Mouse (Mus musculus) CH12.LX (cell line): ENCODE measurements around the gene B3galnt2. TPM values are rescaled to one million over a fixed set of nuclear protein-coding genes. Genes with fewer than 3 reads are reported as not detected.

Experiments
- DNase-seq: peaks from one replicate; pipeline ENCODE4 v3.0.0-alpha.2; 2013; ENCODE audit errors: extremely low read depth
- H3K27ac ChIP-seq: 2 replicates; pipeline ENCODE4 v1.5.1; 2012; ENCODE audit warnings: low read depth, mild to moderate bottlenecking, control low read depth, moderate library complexity; ENCODE audit not compliant: insufficient read depth
- H3K27me3 ChIP-seq: replicated peaks from 2 replicates; pipeline ENCODE3; 2012; ENCODE audit warnings: inconsistent platforms
- H3K36me3 ChIP-seq, 2 experiments: replicated peaks in 1 of 2; 2 replicates each; pipeline versions ENCODE3 to v1.6.1; 2012; ENCODE audit warnings: inconsistent platforms in 1 of 2, low read length in 1 of 2, mild to moderate bottlenecking in 1 of 2, mixed read lengths in 1 of 2, moderate library complexity in 1 of 2; ENCODE audit not compliant: control insufficient read depth in 1 of 2, insufficient read depth in 1 of 2
- H3K4me1 ChIP-seq, 2 experiments: 2 replicates each; pipeline ENCODE4 v1.6.1; 2012; ENCODE audit warnings: inconsistent platforms in 1 of 2, moderate library complexity in 1 of 2; ENCODE audit not compliant: insufficient read depth in 2 of 2, control insufficient read depth in 1 of 2
- H3K4me2 ChIP-seq: 2 replicates; pipeline ENCODE4 v1.6.1; 2012; ENCODE audit warnings: low read depth, mild to moderate bottlenecking, control low read depth; ENCODE audit not compliant: poor library complexity, insufficient read depth, severe bottlenecking
- H3K4me3 ChIP-seq, 3 experiments: fragments of 150-350 bp in 1 of 3; sonication (generic) in 1 of 3; replicated peaks in 1 of 3; 2 replicates each; pipeline versions ENCODE3 to v1.5.1; 2011 to 2012; ENCODE audit warnings: low read depth in 2 of 3, low read length in 2 of 3, mild to moderate bottlenecking in 2 of 3, moderate library complexity in 2 of 3, control low read depth in 1 of 3, improper control_type of control experiment in 1 of 3, inconsistent platforms in 1 of 3, mixed read lengths in 1 of 3; ENCODE audit not compliant: poor library complexity in 1 of 3
- H3K79me2 ChIP-seq: replicated peaks from 2 replicates; pipeline ENCODE4 v1.6.1; 2012; ENCODE audit warnings: mild to moderate bottlenecking, moderate library complexity; ENCODE audit not compliant: control insufficient read depth, poor library complexity, insufficient read depth, severe bottlenecking; ENCODE audit errors: extremely low read depth
- H3K9ac ChIP-seq: 2 replicates; pipeline ENCODE4 v1.6.1; 2012; ENCODE audit warnings: low read depth, mild to moderate bottlenecking, control low read depth, moderate library complexity; ENCODE audit not compliant: insufficient read depth
- H3K9me3 ChIP-seq: replicated peaks from 2 replicates; pipeline ENCODE3; 2012; ENCODE audit warnings: low read length, inconsistent platforms, mixed read lengths
- E2F4 ChIP-seq: IDR thresholded peaks from 2 replicates; pipeline ENCODE4 v1.6.1; 2011; ENCODE audit warnings: low read depth, low read length, improper control_type of control experiment; ENCODE audit not compliant: insufficient replicate concordance
- ELF1 ChIP-seq: IDR thresholded peaks from 2 replicates; pipeline ENCODE4 v1.6.1; 2014; ENCODE audit warnings: low read depth, mild to moderate bottlenecking, inconsistent platforms, low read length, improper control_type of control experiment
- EP300 ChIP-seq: IDR thresholded peaks from 2 replicates; pipeline ENCODE4 v1.6.1; 2011; ENCODE audit warnings: low read length, improper control_type of control experiment
- ETS1 ChIP-seq: conservative IDR thresholded peaks from 2 replicates; pipeline ENCODE4 v1.6.1; 2012; ENCODE audit warnings: low read depth, mild to moderate bottlenecking, inconsistent platforms, low read length, improper control_type of control experiment, moderate library complexity
- GABPA ChIP-seq: IDR thresholded peaks from 2 replicates; pipeline ENCODE4 v1.6.1; 2012; ENCODE audit warnings: low read depth, low read length, improper control_type of control experiment, inconsistent platforms; ENCODE audit not compliant: insufficient replicate concordance
- KAT2A ChIP-seq: IDR thresholded peaks from 2 replicates; pipeline ENCODE4 v1.6.1; 2012; ENCODE audit warnings: low read length, improper control_type of control experiment, inconsistent platforms; ENCODE audit not compliant: insufficient replicate concordance
- MAFK ChIP-seq: IDR thresholded peaks from 2 replicates; pipeline ENCODE4 v1.6.1; 2011; ENCODE audit warnings: low read length, improper control_type of control experiment; ENCODE audit not compliant: insufficient replicate concordance
- MEF2A ChIP-seq: IDR thresholded peaks from 2 replicates; pipeline ENCODE4 v1.6.1; 2014; ENCODE audit warnings: low read depth, mild to moderate bottlenecking, inconsistent platforms, low read length, improper control_type of control experiment, borderline replicate concordance
- RCOR1 ChIP-seq: conservative IDR thresholded peaks from 2 replicates; pipeline ENCODE4 v1.6.1; 2012; ENCODE audit warnings: low read depth, mild to moderate bottlenecking, inconsistent platforms, low read length, improper control_type of control experiment
- SMC3 ChIP-seq: IDR thresholded peaks from 2 replicates; pipeline ENCODE4 v1.6.1; 2011; ENCODE audit warnings: low read depth, low read length, improper control_type of control experiment
- TBP ChIP-seq: conservative IDR thresholded peaks from 2 replicates; pipeline ENCODE4 v1.6.1; 2011; ENCODE audit warnings: low read depth, low read length, improper control_type of control experiment
- TCF12 ChIP-seq: IDR thresholded peaks from 2 replicates; pipeline ENCODE4 v1.6.1; 2014; ENCODE audit warnings: low read depth, mild to moderate bottlenecking, inconsistent platforms, low read length, improper control_type of control experiment
- UBTF ChIP-seq: IDR thresholded peaks from 2 replicates; pipeline ENCODE4 v1.6.1; 2012; ENCODE audit warnings: low read depth, mild to moderate bottlenecking, inconsistent platforms, low read length, improper control_type of control experiment, moderate library complexity
- USF1 ChIP-seq: IDR thresholded peaks from 2 replicates; pipeline ENCODE4 v1.6.1; 2014; ENCODE audit warnings: low read depth, mild to moderate bottlenecking, inconsistent platforms, low read length, improper control_type of control experiment
- ZKSCAN1 ChIP-seq: IDR thresholded peaks from 2 replicates; pipeline ENCODE4 v1.6.1; 2012; ENCODE audit warnings: low read depth, inconsistent platforms, low read length, improper control_type of control experiment, borderline replicate concordance
- dilution Hi-C: fragments of 300-500 bp; cut with MboI; formaldehyde crosslinking; loops from 2 replicates; pipeline ENCODE4 v1.14.3; 2020; ENCODE audit warnings: low sequenced_read_pairs; ENCODE audit not compliant: extremely low pct_unique_long_range_greater_than_20kb, extremely low pct_ligation_motif_present
- in situ Hi-C: fragments of 300-500 bp; cut with MboI; formaldehyde crosslinking; loops from 3 replicates; pipeline ENCODE4 v1.14.3; 2019; ENCODE audit warnings: low sequenced_read_pairs, low pct_ligation_motif_present, low pct_unique_long_range_greater_than_20kb, mixed read lengths
- polyA plus RNA-seq: library from polyadenylated mRNA; unstranded; fragments of >175 nt; gene quantifications from 2 replicates; pipeline ENCODE4 v1.2.1, GENCODE M21; 2012; ENCODE audit warnings: low read depth; ENCODE audit not compliant: insufficient read length
- total RNA-seq, 2 experiments: library from RNA; depleted of rRNA; stranded (reverse); fragments of 300-350 nt in 1 of 2; fragments of >200 nt in 1 of 2; gene quantifications; 2 replicates each; pipeline ENCODE4 v1.2.3; 2012 to 2014

The B3galnt2 gene
- total and polyA plus RNA-seq, 3 experiments: 34.1 to 49.3 (median 48.3) TPM

DNA sequence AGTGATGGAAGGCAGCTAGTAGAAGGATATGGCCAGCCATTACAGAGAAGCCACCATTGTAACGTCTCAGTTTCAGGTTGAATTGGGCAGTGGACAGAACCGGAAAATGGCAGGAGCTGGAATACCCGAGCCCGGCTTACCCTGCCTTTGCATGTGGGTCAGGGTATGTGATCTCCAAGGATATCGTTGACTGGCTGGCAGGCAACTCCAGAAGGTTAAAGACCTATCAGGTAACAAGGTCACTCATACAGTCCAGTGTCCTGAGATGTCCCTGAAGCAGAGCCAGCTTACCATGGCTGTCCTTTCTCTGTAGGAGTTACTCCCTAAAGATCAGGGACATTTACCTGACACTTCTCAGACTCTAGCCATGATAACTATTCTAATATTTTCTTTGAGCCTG lies 40.8 kb downstream of the B3galnt2 start:
- TF ChIP-seq ELF1 (no peak), MEF2A (no peak), TBP (no peak), USF1 (no peak), RCOR1 (no peak)

GRCm38 (mm10) chr13:13997476-13997875 lies 43.2 kb downstream of the B3galnt2 start:
- in situ Hi-C loops: no loop called here
- Histone ChIP-seq H3K4me2 (no peak overlapping the region), H3K9ac (no peak overlapping the region), H3K9me3 (no peaks in the 10 kb centered on the region), H3K79me2 (no peaks in the 10 kb centered on the region), H3K27ac (no peak overlapping the region), H3K36me3 (peaks cover 72 to 96% of the 10 kb centered on the region in 2 experiments), H3K4me3 (no peak overlapping the region), H3K27me3 (no peaks in the 10 kb centered on the region), H3K4me1 (no peaks in the 10 kb centered on the region)
- dilution Hi-C loops: no loop called here
- DNase-seq: no peak
- TF ChIP-seq ZKSCAN1 (no peak), EP300 (no peak), UBTF (no peak), TCF12 (no peak), KAT2A (no peak), E2F4 (no peak), MAFK (no peak)

More for the DNA sequence above, 40.8 kb downstream of the B3galnt2 start:
- in situ Hi-C loops (no loop called here), dilution Hi-C loops (no loop called here)
- no peak for DNase-seq
- H3K9ac ChIP-seq: no peak overlapping the region
- H3K27me3 ChIP-seq: no peaks in the 10 kb centered on the region
- H3K4me2 ChIP-seq: no peak overlapping the region
- H3K36me3 ChIP-seq: peaks cover 68 to 93% of the 10 kb centered on the region in 2 experiments
- H3K4me3 ChIP-seq: no peak overlapping the region
- H3K9me3 ChIP-seq: no peaks in the 10 kb centered on the region
- H3K79me2 ChIP-seq: no peaks in the 10 kb centered on the region
- no peaks in the 10 kb centered on the region for H3K4me1 ChIP-seq
- no peak overlapping the region for H3K27ac ChIP-seq

GRCm38 (mm10) chr13:14002706-14003105 lies 48.4 kb downstream of the B3galnt2 start:
- Histone ChIP-seq H3K9me3 (no peaks in the 10 kb centered on the region), H3K9ac (no peak overlapping the region), H3K4me2 (no peak overlapping the region), H3K36me3 (peaks cover 71 to 92% of the 10 kb centered on the region in 2 experiments), H3K4me3 (no peak overlapping the region), H3K27me3 (no peaks in the 10 kb centered on the region), H3K79me2 (no peaks in the 10 kb centered on the region), H3K4me1 (no peaks in the 10 kb centered on the region), H3K27ac (no peak overlapping the region)
- TF ChIP-seq SMC3 (no peak), TCF12 (no peak), ELF1 (no peak), MEF2A (no peak), ETS1 (no peak), GABPA (no peak)
- dilution Hi-C loops (no loop called here), in situ Hi-C loops (no loop called here)
- DNase-seq: no peak
